Mouse (Mus musculus): ENCODE data around the gene Cdh1. TPM values are rescaled to one million over a fixed set of nuclear protein-coding genes. Genes with fewer than 3 reads are reported as not detected.
"Not testable (repeated sequence)": the region's sequence is repeated elsewhere in the genome, so short reads cannot be mapped to it uniquely, and the experiment has no call there.

Cdh1 gene
- polyA plus RNA-seq, 1 experiment: 0.12 TPM

- Histone ChIP-seq H3K4me3 (ENCODE audit: insufficient read depth, low read length) (no peak overlapping the region), H3K27ac (ENCODE audit: insufficient read depth, low read depth, low read length) (no peak overlapping the region), H3K4me1 (ENCODE audit: control insufficient read depth, insufficient read depth, low read length) (0 out of 2 replicates have a peak, but pooled peaks cover 3% of the 10 kb centered on the region)
- TF ChIP-seq CTCF (IDR thresholded peaks at IDR 0.05; ENCODE audit: low read depth, low read length) (no peak), POLR2A (IDR thresholded peaks at IDR 0.05; ENCODE audit: borderline replicate concordance, low read depth, low read length) (no peak)
These were observed 6.1 kb upstream of the Cdh1 start for GRCm38 (mm10) chr8:106597067-106597466.

- no peak overlapping the region for H3K27ac ChIP-seq (ENCODE audit: insufficient read depth, low read depth, low read length)
- TF ChIP-seq CTCF (IDR thresholded peaks at IDR 0.05; ENCODE audit: low read depth, low read length) (no peak), POLR2A (IDR thresholded peaks at IDR 0.05; ENCODE audit: borderline replicate concordance, low read depth, low read length) (no peak)
- no peak overlapping the region for H3K4me3 ChIP-seq (ENCODE audit: insufficient read depth, low read length)
- peaks cover 6% of the 10 kb centered on the region; the same call in 1 of the 2 replicates for H3K4me1 ChIP-seq (ENCODE audit: control insufficient read depth, insufficient read depth, low read length)
These were observed 3.7 kb upstream of the Cdh1 start for GRCm38 (mm10) chr8:106599265-106599979.

- Histone ChIP-seq H3K27ac (ENCODE audit: insufficient read depth, low read depth, low read length) (no peak overlapping the region), H3K4me1 (ENCODE audit: control insufficient read depth, insufficient read depth, low read length) (peaks cover 6% of the 10 kb centered on the region; the same call in 1 of the 2 replicates), H3K4me3 (ENCODE audit: insufficient read depth, low read length) (peak overlapping the region; percentile 48)
- TF ChIP-seq CTCF (IDR thresholded peaks at IDR 0.05; ENCODE audit: low read depth, low read length) (no peak), POLR2A (IDR thresholded peaks at IDR 0.05; ENCODE audit: borderline replicate concordance, low read depth, low read length) (no peak)
These were observed 782 bp downstream of the Cdh1 start for GRCm38 (mm10) chr8:106603933-106604332.

GRCm38 (mm10) chr8:106605657-106606056, 2.5 kb downstream of the Cdh1 start:
- TF ChIP-seq POLR2A (IDR thresholded peaks at IDR 0.05; ENCODE audit: borderline replicate concordance, low read depth, low read length) (no peak), CTCF (IDR thresholded peaks at IDR 0.05; ENCODE audit: low read depth, low read length) (no peak)
- Histone ChIP-seq H3K27ac (ENCODE audit: insufficient read depth, low read depth, low read length) (no peak overlapping the region), H3K4me1 (ENCODE audit: control insufficient read depth, insufficient read depth, low read length) (peaks cover 11% of the 10 kb centered on the region), H3K4me3 (ENCODE audit: insufficient read depth, low read length) (no peak overlapping the region)

GRCm38 (mm10) chr8:106606121-106606520, 3.0 kb downstream of the Cdh1 start:
- TF ChIP-seq POLR2A (IDR thresholded peaks at IDR 0.05; ENCODE audit: borderline replicate concordance, low read depth, low read length): no peak
- TF ChIP-seq CTCF (IDR thresholded peaks at IDR 0.05; ENCODE audit: low read depth, low read length): no peak
- Histone ChIP-seq H3K4me1 (ENCODE audit: control insufficient read depth, insufficient read depth, low read length) (peaks cover 13% of the 10 kb centered on the region), H3K4me3 (ENCODE audit: insufficient read depth, low read length) (no peak overlapping the region), H3K27ac (ENCODE audit: insufficient read depth, low read depth, low read length) (no peak overlapping the region)

GRCm38 (mm10) chr8:106606601-106607145, 3.5 kb downstream of the Cdh1 start:
- TF ChIP-seq CTCF (IDR thresholded peaks at IDR 0.05; ENCODE audit: low read depth, low read length): no peak
- no peak for TF ChIP-seq POLR2A (IDR thresholded peaks at IDR 0.05; ENCODE audit: borderline replicate concordance, low read depth, low read length)
- Histone ChIP-seq H3K4me1 (ENCODE audit: control insufficient read depth, insufficient read depth, low read length) (peaks cover 16% of the 10 kb centered on the region), H3K27ac (ENCODE audit: insufficient read depth, low read depth, low read length) (no peak overlapping the region), H3K4me3 (ENCODE audit: insufficient read depth, low read length) (no peak overlapping the region)

GRCm38 (mm10) chr8:106607783-106608182, 4.6 kb downstream of the Cdh1 start:
- not testable (repeated sequence) for H3K4me3 ChIP-seq (ENCODE audit: insufficient read depth, low read length); H3K27ac ChIP-seq (ENCODE audit: insufficient read depth, low read depth, low read length)
- peaks cover 24% of the 10 kb centered on the region for H3K4me1 ChIP-seq (ENCODE audit: control insufficient read depth, insufficient read depth, low read length)

GRCm38 (mm10) chr8:106608425-106608824, 5.3 kb downstream of the Cdh1 start:
- TF ChIP-seq POLR2A (IDR thresholded peaks at IDR 0.05; ENCODE audit: borderline replicate concordance, low read depth, low read length) (no peak), CTCF (IDR thresholded peaks at IDR 0.05; ENCODE audit: low read depth, low read length) (no peak)
- Histone ChIP-seq H3K27ac (ENCODE audit: insufficient read depth, low read depth, low read length) (no peak overlapping the region), H3K4me1 (ENCODE audit: control insufficient read depth, insufficient read depth, low read length) (peaks cover 25% of the 10 kb centered on the region), H3K4me3 (ENCODE audit: insufficient read depth, low read length) (no peak overlapping the region)

- no peak for TF ChIP-seq POLR2A (IDR thresholded peaks at IDR 0.05; ENCODE audit: borderline replicate concordance, low read depth, low read length)
- no peak overlapping the region for H3K27ac ChIP-seq (ENCODE audit: insufficient read depth, low read depth, low read length)
- H3K4me1 ChIP-seq (ENCODE audit: control insufficient read depth, insufficient read depth, low read length): peaks cover 22% of the 10 kb centered on the region
- H3K4me3 ChIP-seq (ENCODE audit: insufficient read depth, low read length): no peak overlapping the region
These were observed 6.1 kb downstream of the Cdh1 start for GRCm38 (mm10) chr8:106609076-106609903.

Data from bone marrow macrophage, adult 2 months (primary cell).